ENCODE assay signal across 16 mouse cellular contexts in genomic region chrX:20872928-20873500, GRCm38 (mm10). TPM values are rescaled to one million over a fixed set of nuclear protein-coding genes. Genes with fewer than 3 reads are reported as not detected.
DNase-seq lines count a peak whose midpoint lies in the region; ATAC-seq and TF ChIP-seq lines count a peak whose summit lies in the region.
"Had no signal": no experiment of that assay in that cellular context is flagged by ENCODE, and none has a peak within 500 bp of the region (broad histone marks: within the 10 kb centered on the region; RNA-seq: fewer than 3 reads in every experiment).

No protein-coding gene starts in this region.

- WGBS in kidney, embryonic 15.5 days, result 34% methylated on average over 11 of the region's 11 CpGs
- WGBS in embryonic facial prominence, embryonic 10.5 days, result 34% methylated on average over 11 of the region's 11 CpGs
- WGBS in heart, embryonic 12.5 days, result 29% methylated on average over 11 of the region's 11 CpGs

- H3K4me1 ChIP-seq in kidney, embryonic 15.5 days, result 0 out of 2 replicates have a peak, but pooled peaks cover 2% of the 10 kb centered on the region
- peaks cover 6% of the 10 kb centered on the region; the same call in 1 of the 2 replicates for H3K4me1 ChIP-seq in embryonic facial prominence, embryonic 10.5 days
- no peaks in the 10 kb centered on the region for H3K4me1 ChIP-seq in heart, embryonic 12.5 days (replicated peaks)
- H3K4me1 ChIP-seq: hindbrain, embryonic 13.5 days; stomach, embryonic 15.5 days had no signal

- H3K4me3 ChIP-seq in kidney, embryonic 15.5 days (replicated peaks), result no peak overlapping the region
- H3K4me3 ChIP-seq in C2C12 (ENCODE audit: insufficient read depth, poor library complexity, severe bottlenecking), result peak overlapping the region; percentile 49
- no peak overlapping the region for H3K4me3 ChIP-seq in embryonic facial prominence, embryonic 10.5 days
- H3K4me3 ChIP-seq in heart, embryonic 12.5 days, result no peak overlapping the region
- H3K4me3 ChIP-seq: hindbrain, embryonic 13.5 days; stomach, embryonic 15.5 days had no signal

- no peak overlapping the region for H3K27ac ChIP-seq in kidney, embryonic 15.5 days
- no peak overlapping the region for H3K27ac ChIP-seq in embryonic facial prominence, embryonic 10.5 days (replicated peaks)
- H3K27ac ChIP-seq in heart, embryonic 12.5 days (ENCODE audit: poor library complexity, severe bottlenecking), result no peak overlapping the region
- H3K27ac ChIP-seq: hindbrain, embryonic 13.5 days; stomach, embryonic 15.5 days had no signal

- no peaks in the 10 kb centered on the region for H3K36me3 ChIP-seq in kidney, embryonic 15.5 days
- peaks cover 13% of the 10 kb centered on the region for H3K36me3 ChIP-seq in C2C12 (ENCODE audit: control insufficient read depth, insufficient read depth)
- no peaks in the 10 kb centered on the region for H3K36me3 ChIP-seq in embryonic facial prominence, embryonic 10.5 days (replicated peaks)
- H3K36me3 ChIP-seq in heart, embryonic 12.5 days, result no peaks in the 10 kb centered on the region
- H3K36me3 ChIP-seq: hindbrain, embryonic 13.5 days; stomach, embryonic 15.5 days had no signal

- H3K27me3 ChIP-seq in kidney, embryonic 15.5 days, result no peaks in the 10 kb centered on the region
- no peaks in the 10 kb centered on the region for H3K27me3 ChIP-seq in C2C12 (ENCODE audit: control insufficient read depth, insufficient read depth, insufficient read length)
- no peaks in the 10 kb centered on the region for H3K27me3 ChIP-seq in embryonic facial prominence, embryonic 10.5 days (replicated peaks; ENCODE audit: low read depth, poor library complexity, severe bottlenecking)
- no peaks in the 10 kb centered on the region for H3K27me3 ChIP-seq in heart, embryonic 12.5 days (replicated peaks)
- H3K27me3 ChIP-seq: hindbrain, embryonic 13.5 days; stomach, embryonic 15.5 days had no signal

- H3K79me2 ChIP-seq in C2C12 (ENCODE audit: control insufficient read depth, insufficient read depth), result peaks cover 35% of the 10 kb centered on the region

- no peak overlapping the region for H3ac ChIP-seq in C2C12 (ENCODE audit: control insufficient read depth, insufficient read length, low read depth)

- H3K79me3 ChIP-seq in C2C12 (ENCODE audit: low read depth), result peaks cover 28% of the 10 kb centered on the region

- no peak for TF ChIP-seq CTCF in C2C12 (IDR thresholded peaks at IDR 0.05; ENCODE audit: control insufficient read depth, insufficient read depth, insufficient read length)

- DNase-seq in kidney, postnatal 4 days, result no peak
- peak; percentile 9 for DNase-seq in Muller cell, postnatal 12 days (ENCODE audit: inconsistent ontology term)
- DNase-seq in embryonic facial prominence, embryonic 10.5 days (ENCODE audit: low spot score), result peak; percentile 26
- no peak for DNase-seq in adrenal gland, adult (ENCODE audit: inconsistent age in 2 of 2, low spot score in 1 of 2)
- DNase-seq: adrenal gland, adult 8-10 months; cerebellum, adult 8-10 months; heart, adult 18-20 months; lung, adult 2 months; retina, postnatal 1 day had no signal

- no peak overlapping the region for H3K4me2 ChIP-seq in kidney, embryonic 15.5 days
- H3K4me2 ChIP-seq in heart, embryonic 12.5 days, result no peak overlapping the region
- H3K4me2 ChIP-seq: hindbrain, embryonic 13.5 days; stomach, embryonic 15.5 days had no signal

- H3K9me3 ChIP-seq in kidney, embryonic 15.5 days (replicated peaks), result no peaks in the 10 kb centered on the region
- H3K9me3 ChIP-seq in embryonic facial prominence, embryonic 10.5 days, result no peaks in the 10 kb centered on the region
- no peaks in the 10 kb centered on the region for H3K9me3 ChIP-seq in heart, embryonic 12.5 days (replicated peaks)
- H3K9me3 ChIP-seq: hindbrain, embryonic 13.5 days; stomach, embryonic 15.5 days had no signal

- no peak overlapping the region for H3K9ac ChIP-seq in kidney, embryonic 15.5 days
- H3K9ac ChIP-seq in heart, embryonic 12.5 days, result no peak overlapping the region
- H3K9ac ChIP-seq: hindbrain, embryonic 13.5 days; stomach, embryonic 15.5 days had no signal

- 0 out of 2 replicates have a peak, but pooled peaks have one; percentile 34 for ATAC-seq in kidney, embryonic 15.5 days (replicated peaks; ENCODE audit: low FRiP score)
- ATAC-seq in activated CD4-positive, CD25-positive, alpha-beta regulatory T cell, adult 4 months, result no peak
- no peak for ATAC-seq in heart, embryonic 12.5 days (ENCODE audit: insufficient number of reproducible peaks, low FRiP score)
- ATAC-seq: intestine, embryonic 16.5 days had no signal

TF ChIP-seq in C2C12, 6 proteins besides CTCF, POLR2A, EP300 and RAD21:
- TF ChIP-seq MAX (IDR thresholded peaks at IDR 0.05) (no peak), MYOD1 (IDR thresholded peaks at IDR 0.05; ENCODE audit: control insufficient read depth, insufficient read length, low read depth) (no peak), FOSL1 (IDR thresholded peaks at IDR 0.05; ENCODE audit: insufficient read depth, low read length, poor library complexity, severe bottlenecking) (no peak), CEBPB (IDR thresholded peaks at IDR 0.05; ENCODE audit: low read depth) (no peak), USF1 (IDR thresholded peaks at IDR 0.05; ENCODE audit: low read depth) (no peak), MYOG (IDR thresholded peaks at IDR 0.05; ENCODE audit: control insufficient read depth, extremely low read depth, insufficient read length) (no peak)

RNA-seq across cellular contexts. Expression of gene Timp1, which starts 3.0 kb away (rescaled TPM):
- polyA plus RNA-seq in kidney, embryonic 15.5 days (2015; fragmentation: Nextera tagmentation; extraction: Ambion mirVana), result 23.1 and 28.0 TPM in 2 replicates
- polyA plus RNA-seq in C2C12 (2012; fragmentation: generic; extraction: Trizol), result 466 TPM
- 10.8 and 13.4 TPM in 2 replicates for polyA plus RNA-seq in embryonic facial prominence, embryonic 10.5 days (2016; fragmentation: Nextera tagmentation; extraction: Ambion mirVana)
- not detected for polyA plus RNA-seq in activated CD4-positive, CD25-positive, alpha-beta regulatory T cell, adult 4 months (2017; shearing (Covaris generic))
- 31.3 and 32.5 TPM in 2 replicates for polyA plus RNA-seq in heart, embryonic 12.5 days (2016; fragmentation: Nextera tagmentation; extraction: Ambion mirVana)

RNA-seq across cellular contexts. Expression of gene Syn1, which starts 47.8 kb away (rescaled TPM):
- polyA plus RNA-seq in kidney, embryonic 15.5 days (2015; fragmentation: Nextera tagmentation; extraction: Ambion mirVana), result 0.44 and 0.70 TPM in 2 replicates
- polyA plus RNA-seq in C2C12 (2012; fragmentation: generic; extraction: Trizol), result 6.1 TPM
- 2.2 and 2.3 TPM in 2 replicates for polyA plus RNA-seq in embryonic facial prominence, embryonic 10.5 days (2016; fragmentation: Nextera tagmentation; extraction: Ambion mirVana)
- polyA plus RNA-seq in activated CD4-positive, CD25-positive, alpha-beta regulatory T cell, adult 4 months (2017; shearing (Covaris generic)), result not detected
- 0.31 and 0.33 TPM in 2 replicates for polyA plus RNA-seq in heart, embryonic 12.5 days (2016; fragmentation: Nextera tagmentation; extraction: Ambion mirVana)

RNA-seq across cellular contexts. Expression of gene Cfp, which starts 58.3 kb away (rescaled TPM):
- polyA plus RNA-seq in kidney, embryonic 15.5 days (2015; fragmentation: Nextera tagmentation; extraction: Ambion mirVana), result 6.1 and 8.2 TPM in 2 replicates
- 1.2 TPM for polyA plus RNA-seq in C2C12 (2012; fragmentation: generic; extraction: Trizol)
- 2.8 and 3.7 TPM in 2 replicates for polyA plus RNA-seq in embryonic facial prominence, embryonic 10.5 days (2016; fragmentation: Nextera tagmentation; extraction: Ambion mirVana)
- 1 to 10 TPM; 2.4 to 5.2 TPM for polyA plus RNA-seq in activated CD4-positive, CD25-positive, alpha-beta regulatory T cell, adult 4 months (2017; shearing (Covaris generic))
- polyA plus RNA-seq in heart, embryonic 12.5 days (2016; fragmentation: Nextera tagmentation; extraction: Ambion mirVana), result 2.2 and 2.7 TPM in 2 replicates

Comparison
In these comparisons a context has a peak if more than half of its experiments do, and no peak if none do; other contexts are left out.
1. DNase-seq: peak in Muller cell, postnatal 12 days (single experiment) and embryonic facial prominence, embryonic 10.5 days (single experiment); none in kidney, postnatal 4 days (0 of 2) and adrenal gland, adult (0 of 2).
2. RNA of gene Timp1, which starts 3.0 kb away (polyA plus RNA-seq): 466 TPM in C2C12 (single experiment); 31.3 to 32.5 TPM in heart, embryonic 12.5 days, 23.1 to 28.0 TPM in kidney, embryonic 15.5 days, 10.8 to 13.4 TPM in embryonic facial prominence, embryonic 10.5 days and not detected in activated CD4-positive, CD25-positive, alpha-beta regulatory T cell, adult 4 months; every median in the first group is over 10 times any median in the second.